Mouse (Mus musculus) midbrain, embryonic 12.5 days (tissue): ENCODE measurements around the gene Kntc1. TPM values are rescaled to one million over a fixed set of nuclear protein-coding genes. Genes with fewer than 3 reads are reported as not detected.

ENCODE experiments used
- ATAC-seq: fragments of 200-750 bp; cut with Nextera tagmentation; 2 replicates; pipeline ENCODE4 v1.8.0; 2017; ENCODE audit warnings: low read depth, moderate TSS enrichment, moderate library complexity; ENCODE audit not compliant: low FRiP score
- H3K27ac ChIP-seq: fragments of 300-500 bp; sonication (generic); replicated peaks from 2 replicates; pipeline ENCODE4 v1.5.1; 2016; ENCODE audit warnings: mild to moderate bottlenecking
- H3K27me3 ChIP-seq: fragments of 300-500 bp; sonication (generic); 2 replicates; pipeline ENCODE4 v1.6.1; 2016; ENCODE audit warnings: mild to moderate bottlenecking
- H3K36me3 ChIP-seq: fragments of 300-500 bp; sonication (generic); 2 replicates; pipeline ENCODE4 v1.6.1; 2016
- H3K4me1 ChIP-seq: fragments of 300-500 bp; sonication (generic); 2 replicates; pipeline ENCODE4 v1.6.1; 2016
- H3K4me2 ChIP-seq: fragments of 300-500 bp; sonication (generic); replicated peaks from 2 replicates; pipeline ENCODE4 v1.6.1; 2016; ENCODE audit warnings: mild to moderate bottlenecking, moderate library complexity
- H3K4me3 ChIP-seq: fragments of 300-500 bp; sonication (generic); 2 replicates; pipeline ENCODE4 v1.5.1; 2016; ENCODE audit warnings: mild to moderate bottlenecking
- H3K9ac ChIP-seq: fragments of 300-500 bp; sonication (generic); replicated peaks from 2 replicates; pipeline ENCODE4 v1.6.1; 2016; ENCODE audit warnings: mild to moderate bottlenecking, moderate library complexity
- H3K9me3 ChIP-seq: fragments of 300-500 bp; sonication (generic); 2 replicates; pipeline ENCODE4 v1.6.1; 2016; ENCODE audit warnings: mild to moderate bottlenecking
- WGBS: fragments of 180-500 bp; shearing (Covaris S2); methylation state at CpG from one replicate; pipeline ENCODE4 v1.1.7; 2016; 5-methylcytosine and 5-hydroxymethylcytosine counted together
- polyA plus RNA-seq: library from polyadenylated mRNA; unstranded; fragments of >200 nt; fragmentation: Nextera tagmentation; extraction: Ambion mirVana; gene quantifications from 2 replicates; pipeline ENCODE4 v1.2.1, GENCODE M21; 2016

Kntc1 gene
- polyA plus RNA-seq, 1 experiment from 2014 or later, result 36.5 TPM

DNA sequence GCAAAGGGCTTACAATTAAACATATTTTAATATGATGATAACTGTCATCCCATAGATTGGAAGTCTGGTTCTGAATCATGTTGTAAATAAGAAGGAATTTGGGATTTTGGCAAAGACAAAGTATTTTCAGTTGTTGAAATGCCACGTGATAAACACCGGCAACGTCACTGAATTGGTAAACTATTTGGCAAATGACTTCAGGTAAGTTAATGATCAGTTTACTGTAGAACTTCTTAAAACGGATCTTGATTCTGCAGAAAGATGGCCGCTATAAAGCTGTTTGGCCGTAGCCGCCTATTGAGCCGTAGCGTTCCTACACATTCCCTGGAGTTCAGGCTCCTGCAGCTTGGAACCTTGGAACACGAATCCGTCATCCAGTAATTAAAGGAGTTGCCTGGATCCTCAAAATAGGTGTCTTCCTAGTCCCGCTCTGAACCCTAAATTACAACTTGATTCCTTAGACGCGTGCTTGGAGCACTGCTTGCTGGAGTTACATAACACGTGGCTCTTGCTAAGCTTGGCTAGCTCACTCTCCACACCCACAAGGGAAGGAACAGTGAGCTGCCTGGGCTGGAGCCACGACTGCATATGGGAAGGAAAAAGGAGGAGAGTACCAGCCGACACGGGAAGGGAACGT, 69.5 kb downstream of the Kntc1 start:
- 95% methylated on average over 19 of the region's 19 CpGs for WGBS
- Histone ChIP-seq H3K9ac (no peak overlapping the region), H3K27me3 (no peaks in the 10 kb centered on the region), H3K4me3 (no peak overlapping the region), H3K4me1 (no peaks in the 10 kb centered on the region), H3K36me3 (peaks cover 52% of the 10 kb centered on the region), H3K27ac (no peak overlapping the region), H3K9me3 (no peaks in the 10 kb centered on the region), H3K4me2 (no peak overlapping the region)
- no peak for ATAC-seq

DNA sequence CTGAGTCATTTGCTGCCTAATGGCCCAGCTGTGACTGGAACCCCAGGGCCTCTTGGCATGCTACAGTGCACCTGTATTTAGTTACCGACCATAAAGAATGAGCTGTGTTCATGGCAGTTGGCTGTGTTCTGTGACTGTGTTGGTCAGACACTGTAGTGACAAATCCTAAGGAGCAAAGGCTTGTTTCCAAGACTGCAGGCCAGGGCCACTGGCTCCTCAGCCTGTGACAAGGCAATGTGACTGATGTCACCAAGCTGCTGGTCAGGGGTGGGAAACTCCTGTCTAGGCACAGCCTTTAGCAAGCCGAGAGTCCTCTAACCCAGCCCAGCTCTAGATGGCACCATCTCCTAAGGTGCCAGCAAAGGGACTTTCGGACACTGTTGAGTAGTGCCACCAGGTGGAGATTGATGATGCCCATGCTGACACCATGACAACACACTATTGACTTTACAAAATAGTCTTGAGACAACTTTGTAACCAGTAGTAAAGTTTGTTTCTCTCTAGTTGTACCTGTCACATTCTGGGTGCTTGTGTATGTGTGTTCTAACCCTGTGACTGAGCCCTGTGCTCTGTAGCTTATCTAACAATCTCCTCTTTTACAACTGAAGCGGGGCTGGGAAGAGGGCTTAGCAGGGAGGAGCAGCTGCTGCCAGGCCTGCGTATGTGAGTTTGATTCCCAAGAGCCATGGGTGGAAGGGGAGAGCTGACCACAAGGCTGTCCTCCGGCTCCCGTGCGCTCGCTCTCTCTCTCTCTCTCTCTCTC, 71.2 kb downstream of the Kntc1 start:
- Histone ChIP-seq H3K27me3 (no peaks in the 10 kb centered on the region), H3K4me1 (no peaks in the 10 kb centered on the region), H3K36me3 (peaks cover 37% of the 10 kb centered on the region), H3K9me3 (no peaks in the 10 kb centered on the region), H3K27ac (no peak overlapping the region), H3K9ac (no peak overlapping the region), H3K4me3 (no peak overlapping the region), H3K4me2 (no peak overlapping the region)
- 91% methylated on average over 8 of the region's 9 CpGs for WGBS
- no peak for ATAC-seq

DNA sequence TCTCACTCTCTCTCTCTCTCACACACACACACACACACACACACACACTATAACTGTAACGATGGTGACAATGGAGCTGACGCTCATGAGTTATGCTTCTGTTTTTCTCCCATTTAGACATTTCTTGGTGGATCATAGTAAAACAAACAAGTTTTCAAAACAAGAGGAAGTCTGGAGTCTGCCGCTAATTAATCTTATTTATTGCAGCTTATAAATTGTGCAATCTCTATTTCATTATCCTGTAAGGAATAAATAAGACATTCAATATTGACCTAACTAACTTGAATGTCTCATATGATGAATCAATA, 71.7 kb downstream of the Kntc1 start:
- Histone ChIP-seq H3K36me3 (peaks cover 34% of the 10 kb centered on the region), H3K4me3 (no peak overlapping the region), H3K9ac (no peak overlapping the region), H3K27ac (no peak overlapping the region), H3K27me3 (no peaks in the 10 kb centered on the region), H3K9me3 (no peaks in the 10 kb centered on the region), H3K4me2 (no peak overlapping the region), H3K4me1 (no peaks in the 10 kb centered on the region)
- WGBS, result 98% methylated on average over 3 of the region's 3 CpGs
- ATAC-seq, result no peak

DNA sequence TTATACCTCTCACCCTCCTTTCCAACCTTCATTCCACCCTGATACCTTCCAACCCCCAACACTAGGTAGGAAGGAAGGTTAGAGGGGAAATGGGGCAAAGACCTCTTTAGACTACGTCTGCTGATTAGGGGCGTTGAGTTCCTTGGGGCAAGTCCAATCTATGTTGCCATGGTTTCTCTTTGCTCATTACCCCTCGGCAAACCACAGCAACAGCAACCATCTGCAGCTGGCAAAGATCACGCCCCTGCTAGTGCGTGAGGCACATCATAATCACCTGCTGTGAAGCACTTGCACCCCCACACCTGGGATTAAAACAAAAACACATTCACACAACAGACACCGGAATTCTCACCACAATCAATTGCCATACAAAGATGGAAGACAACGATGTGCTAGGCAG, 73.2 kb downstream of the Kntc1 start:
- Histone ChIP-seq H3K27ac (no peak overlapping the region), H3K4me2 (no peak overlapping the region), H3K27me3 (no peaks in the 10 kb centered on the region), H3K4me3 (no peak overlapping the region), H3K4me1 (no peaks in the 10 kb centered on the region), H3K36me3 (peaks cover 33% of the 10 kb centered on the region), H3K9me3 (no peaks in the 10 kb centered on the region), H3K9ac (no peak overlapping the region)
- ATAC-seq, result no peak
- 79% methylated on average over 7 of the region's 7 CpGs for WGBS

DNA sequence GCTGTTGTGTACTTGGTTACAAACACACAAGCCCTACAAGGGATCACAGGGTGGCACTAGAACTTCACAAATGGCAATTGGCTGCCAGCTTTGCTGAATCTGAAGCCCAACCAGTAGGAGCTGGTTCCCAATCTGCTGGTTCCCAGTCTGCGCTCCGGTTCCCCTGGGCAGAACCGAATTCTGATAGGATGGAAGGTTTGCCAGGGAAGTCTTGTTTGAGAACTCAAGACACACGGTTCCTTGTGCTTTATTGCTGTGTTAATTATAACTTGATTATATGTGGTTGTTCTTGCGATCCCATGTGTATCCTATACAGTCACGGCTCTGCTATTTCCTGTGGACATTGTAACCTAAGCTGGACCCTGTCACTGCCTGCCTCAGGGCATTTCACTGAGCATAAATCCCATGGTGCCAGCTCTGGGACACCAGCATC, 78.2 kb downstream of the Kntc1 start:
- 85% methylated on average over 6 of the region's 6 CpGs for WGBS
- Histone ChIP-seq H3K9ac (no peak overlapping the region), H3K9me3 (no peaks in the 10 kb centered on the region), H3K4me2 (no peak overlapping the region), H3K4me1 (no peaks in the 10 kb centered on the region), H3K27ac (no peak overlapping the region), H3K36me3 (peaks cover under 1% of the 10 kb centered on the region; the same call in 1 of the 2 replicates), H3K4me3 (no peak overlapping the region), H3K27me3 (no peaks in the 10 kb centered on the region)
- ATAC-seq, result no peak

DNA sequence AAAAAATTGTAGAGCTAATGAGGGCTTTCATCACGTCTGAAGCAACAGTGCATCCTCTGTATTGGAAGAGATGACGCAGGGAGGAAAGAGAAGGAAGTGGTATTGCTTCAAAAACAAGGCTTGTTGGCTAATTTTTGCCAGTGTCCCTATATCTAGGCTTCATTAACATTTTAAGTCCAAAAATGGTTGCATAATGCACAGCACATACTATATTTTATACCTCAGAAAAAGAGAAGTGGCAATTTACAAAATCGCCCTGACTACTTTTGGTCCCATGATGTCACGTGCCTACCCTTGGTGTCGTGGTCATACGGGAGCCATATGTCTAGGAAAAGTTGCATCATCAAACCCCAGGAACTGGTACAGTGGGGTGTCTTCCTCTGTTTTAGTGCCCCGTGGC, 82.8 kb downstream of the Kntc1 start:
- WGBS, result 92% methylated on average over 7 of the region's 7 CpGs
- H3K27me3 ChIP-seq, result no peaks in the 10 kb centered on the region
- no peak overlapping the region for H3K27ac ChIP-seq
- no peaks in the 10 kb centered on the region for H3K9me3 ChIP-seq
- no peak for ATAC-seq
- no peak overlapping the region for H3K4me2 ChIP-seq
- H3K36me3 ChIP-seq, result no peaks in the 10 kb centered on the region
- H3K9ac ChIP-seq, result no peak overlapping the region
- no peaks in the 10 kb centered on the region for H3K4me1 ChIP-seq
- H3K4me3 ChIP-seq, result no peak overlapping the region

DNA sequence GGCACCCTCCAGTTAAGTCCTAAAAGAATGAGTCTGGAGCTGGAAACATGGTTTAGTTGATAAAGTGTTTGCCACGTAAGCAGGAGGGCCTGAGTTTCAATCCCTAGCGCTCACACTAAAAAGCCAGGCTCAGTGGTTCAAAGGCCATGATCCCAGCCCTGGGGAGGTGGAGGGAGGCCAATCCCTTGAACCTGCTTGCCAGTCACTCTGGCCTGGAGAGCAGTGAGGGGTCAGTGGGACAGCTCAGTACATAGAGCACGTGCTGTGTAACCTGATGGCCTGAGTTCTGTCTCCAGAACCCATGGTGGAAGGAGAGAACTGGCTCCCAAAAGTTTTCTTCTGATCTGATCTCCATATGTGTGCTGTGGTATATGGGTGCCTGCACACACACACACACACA, 85.3 kb downstream of the Kntc1 start:
- ATAC-seq, result no peak
- Histone ChIP-seq H3K36me3 (no peaks in the 10 kb centered on the region), H3K4me3 (no peak overlapping the region), H3K9ac (no peak overlapping the region), H3K4me2 (no peak overlapping the region), H3K27me3 (no peaks in the 10 kb centered on the region), H3K9me3 (no peaks in the 10 kb centered on the region), H3K4me1 (no peaks in the 10 kb centered on the region), H3K27ac (no peak overlapping the region)
- 83% methylated on average over 3 of the region's 3 CpGs for WGBS

DNA sequence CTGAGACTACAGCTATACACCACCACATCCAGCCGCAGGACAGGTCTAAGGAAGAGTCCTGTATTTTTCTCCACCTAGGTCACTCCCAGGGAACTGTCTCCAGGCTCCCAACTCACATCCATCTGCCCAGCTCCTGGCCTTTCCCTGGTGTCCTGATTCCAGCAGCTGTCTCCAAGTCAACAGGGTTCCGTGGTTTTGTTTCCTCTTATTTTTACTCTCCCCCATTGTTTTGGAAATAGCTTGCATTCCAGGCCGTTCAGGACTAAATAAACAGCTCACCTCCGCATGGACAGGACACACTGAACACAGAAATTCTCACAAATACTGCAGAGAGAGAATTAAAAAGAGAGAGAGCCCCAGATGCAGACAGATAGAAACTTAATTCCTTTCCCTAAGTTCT, 87.9 kb downstream of the Kntc1 start:
- no peak for ATAC-seq
- Histone ChIP-seq H3K4me1 (no peaks in the 10 kb centered on the region), H3K9me3 (no peaks in the 10 kb centered on the region), H3K4me3 (no peak overlapping the region), H3K27ac (no peak overlapping the region), H3K4me2 (no peak overlapping the region), H3K9ac (no peak overlapping the region), H3K36me3 (no peaks in the 10 kb centered on the region), H3K27me3 (no peaks in the 10 kb centered on the region)
- 53% methylated on average over 4 of the region's 4 CpGs for WGBS

DNA sequence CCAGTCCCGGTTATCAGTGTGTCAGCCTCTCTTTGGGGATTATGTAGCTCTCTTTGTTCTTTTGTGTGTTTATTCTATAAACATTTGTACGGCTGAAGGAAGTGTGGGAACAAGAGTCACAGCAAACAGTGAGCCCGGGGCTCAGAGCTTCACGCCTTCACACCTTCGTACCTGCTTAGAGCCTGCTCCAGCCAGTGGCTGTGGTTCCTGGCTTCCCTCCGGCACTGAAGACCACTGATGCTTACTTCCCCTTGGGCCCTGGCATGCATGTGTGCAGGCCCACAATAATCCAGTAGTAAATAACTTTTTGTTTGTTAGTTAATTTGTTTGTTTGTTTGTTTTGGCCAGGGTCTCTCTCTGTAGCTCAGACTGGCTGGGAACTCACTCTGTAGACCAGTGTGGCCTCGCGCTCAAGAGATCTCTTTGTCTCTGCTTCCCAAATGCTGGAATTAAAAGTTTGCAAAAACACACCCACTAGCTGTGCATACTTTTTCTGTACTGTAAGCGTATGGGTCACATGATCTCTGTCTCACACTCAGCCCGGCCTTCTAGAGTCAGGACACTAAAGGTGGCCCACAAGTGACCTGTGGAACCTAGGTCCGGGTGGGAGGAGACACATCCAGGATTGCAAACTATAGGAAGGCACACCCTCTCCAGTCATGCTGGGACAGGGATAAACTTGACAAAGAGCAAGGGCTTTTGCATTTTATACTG, 92.9 kb downstream of the Kntc1 start:
- H3K27ac ChIP-seq, result no peak overlapping the region
- no peaks in the 10 kb centered on the region for H3K9me3 ChIP-seq
- no peak for ATAC-seq
- H3K4me1 ChIP-seq, result peaks cover 4% of the 10 kb centered on the region; the same call in 1 of the 2 replicates
- no peak overlapping the region for H3K4me3 ChIP-seq
- H3K27me3 ChIP-seq, result no peaks in the 10 kb centered on the region
- H3K36me3 ChIP-seq, result no peaks in the 10 kb centered on the region
- 66% methylated on average over 11 of the region's 11 CpGs for whole genome bisulfite sequencing
- no peak overlapping the region for H3K4me2 ChIP-seq
- no peak overlapping the region for H3K9ac ChIP-seq

DNA sequence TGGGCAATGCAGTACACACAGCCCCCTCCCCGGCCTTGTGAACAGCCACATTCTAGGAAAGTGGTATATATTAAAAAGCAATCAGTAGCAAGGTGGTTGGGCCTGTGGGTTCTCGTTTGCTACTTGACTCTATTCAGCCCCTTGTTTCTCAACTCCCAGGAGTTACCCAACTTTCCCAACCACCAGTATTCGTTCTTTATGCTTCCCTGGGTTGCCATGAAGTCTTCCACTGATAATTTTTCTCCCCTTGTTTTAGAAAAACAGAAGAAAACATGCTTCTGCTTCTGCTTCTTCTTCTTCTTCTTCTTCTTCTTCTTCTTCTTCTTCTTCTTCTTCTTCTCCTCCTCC, 93.4 kb downstream of the Kntc1 start:
- WGBS, result 75% methylated on average over 3 of the region's 3 CpGs
- Histone ChIP-seq H3K27ac (no peak overlapping the region), H3K27me3 (no peaks in the 10 kb centered on the region), H3K4me2 (no peak overlapping the region), H3K4me1 (peaks cover 4% of the 10 kb centered on the region; the same call in 1 of the 2 replicates), H3K9ac (no peak overlapping the region), H3K4me3 (no peak overlapping the region), H3K36me3 (no peaks in the 10 kb centered on the region), H3K9me3 (no peaks in the 10 kb centered on the region)
- no peak for ATAC-seq

DNA sequence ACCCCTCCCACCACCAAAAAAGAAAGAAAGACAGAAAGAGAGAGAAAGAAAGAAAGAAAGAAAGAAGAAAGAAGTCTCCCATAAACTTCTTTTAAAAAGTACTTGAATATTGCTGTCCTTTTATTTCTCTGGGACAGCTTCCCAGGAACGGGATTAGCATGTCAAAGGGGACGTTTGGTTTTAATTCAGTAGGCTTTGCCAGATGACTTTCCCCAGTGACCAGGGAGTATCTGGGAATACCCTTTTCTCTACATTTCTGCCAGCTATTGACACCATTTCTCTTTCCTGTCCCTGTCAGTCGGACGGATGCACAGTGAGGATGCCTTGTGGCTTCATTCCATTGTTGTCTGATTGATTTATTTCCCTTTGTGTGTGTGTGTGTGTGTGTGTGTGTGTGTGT, 94.3 kb downstream of the Kntc1 start:
- no peak for ATAC-seq
- H3K4me2 ChIP-seq, result no peak overlapping the region
- no peak overlapping the region for H3K9ac ChIP-seq
- H3K27me3 ChIP-seq, result no peaks in the 10 kb centered on the region
- no peaks in the 10 kb centered on the region for H3K36me3 ChIP-seq
- H3K4me1 ChIP-seq, result peaks cover 4% of the 10 kb centered on the region; the same call in 1 of the 2 replicates
- WGBS, result 33% methylated on average over 4 of the region's 4 CpGs
- no peaks in the 10 kb centered on the region for H3K9me3 ChIP-seq
- no peak overlapping the region for H3K4me3 ChIP-seq
- no peak overlapping the region for H3K27ac ChIP-seq

DNA sequence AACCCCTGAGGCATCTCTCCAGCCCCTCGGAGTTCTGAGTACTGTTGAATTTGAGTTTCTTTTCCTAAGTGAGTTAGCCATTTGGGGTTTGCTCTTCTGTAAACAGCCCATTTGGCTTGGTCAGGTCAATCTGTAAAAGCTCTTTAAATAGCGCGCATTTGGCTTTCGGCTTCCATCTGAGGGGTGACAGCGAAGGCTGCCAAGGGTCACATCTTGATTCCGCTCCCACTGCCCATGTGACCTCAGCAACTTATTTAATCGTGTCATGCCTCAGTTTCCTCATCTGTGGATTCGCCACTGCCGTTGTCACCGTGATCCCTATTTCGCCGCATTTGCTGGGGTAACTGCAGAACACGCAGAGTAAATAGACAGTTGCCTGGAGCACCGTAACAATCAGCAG, 94.8 kb downstream of the Kntc1 start:
- no peak overlapping the region for H3K27ac ChIP-seq
- H3K27me3 ChIP-seq, result no peaks in the 10 kb centered on the region
- no peak overlapping the region for H3K4me2 ChIP-seq
- ATAC-seq, result no peak
- H3K4me3 ChIP-seq, result no peak overlapping the region
- H3K9ac ChIP-seq, result no peak overlapping the region
- H3K4me1 ChIP-seq, result peaks cover 4% of the 10 kb centered on the region; the same call in 1 of the 2 replicates
- H3K9me3 ChIP-seq, result no peaks in the 10 kb centered on the region
- WGBS, result 97% methylated on average over 14 of the region's 14 CpGs
- H3K36me3 ChIP-seq, result no peaks in the 10 kb centered on the region
